Mouse (Mus musculus) myocyte (in vitro differentiated cells): ENCODE data around the gene Zfp296. TPM values are rescaled to one million over a fixed set of nuclear protein-coding genes. Genes with fewer than 3 reads are reported as not detected.
A peak's percentile ranks its signal among the peaks of the same experiment; 100 is the strongest.

Experiments
- H3K27me3 ChIP-seq: one replicate; pipeline ENCODE4 v1.6.1; 2011; ENCODE audit not compliant: control insufficient read depth, insufficient read depth, insufficient read length
- H3K36me3 ChIP-seq: one replicate; pipeline ENCODE4 v1.6.1; 2011; ENCODE audit not compliant: control insufficient read depth, insufficient read depth
- H3K4me2 ChIP-seq: one replicate; pipeline ENCODE4 v1.6.1; 2011; ENCODE audit warnings: low read depth, control low read depth
- H3K4me3 ChIP-seq: one replicate; pipeline ENCODE4 v1.5.1; 2011; ENCODE audit warnings: mild to moderate bottlenecking, control low read depth, moderate library complexity
- H3K79me2 ChIP-seq: one replicate; pipeline ENCODE4 v1.6.1; 2011; ENCODE audit not compliant: control insufficient read depth, insufficient read depth
- H3ac ChIP-seq: one replicate; pipeline ENCODE4 v1.6.1; 2011; ENCODE audit not compliant: control insufficient read depth, insufficient read length
- CEBPB ChIP-seq: IDR thresholded peaks from 2 replicates; pipeline ENCODE4 v1.6.1; 2011; ENCODE audit warnings: mild to moderate bottlenecking, moderate library complexity; ENCODE audit not compliant: poor library complexity, insufficient read depth, severe bottlenecking
- E2F4 ChIP-seq: IDR thresholded peaks from one replicate; pipeline ENCODE4 v1.6.1; 2011; ENCODE audit warnings: mild to moderate bottlenecking, control low read depth, moderate library complexity; ENCODE audit not compliant: insufficient read depth
- MAX ChIP-seq: IDR thresholded peaks from one replicate; pipeline ENCODE4 v1.6.1; 2011; ENCODE audit warnings: low read depth, mild to moderate bottlenecking, control low read depth
- MYOD1 ChIP-seq, 3 experiments: IDR thresholded peaks; one replicate each; pipeline ENCODE4 v1.6.1; 2011; ENCODE audit warnings: control low read depth in 2 of 3, low read depth in 2 of 3, mild to moderate bottlenecking in 2 of 3, moderate library complexity in 1 of 3; ENCODE audit not compliant: insufficient read length in 2 of 3, control insufficient read depth in 1 of 3
- MYOG ChIP-seq, 3 experiments: IDR thresholded peaks; one replicate each; pipeline ENCODE4 v1.6.1; 2011; ENCODE audit warnings: control low read depth in 2 of 3, low read depth in 2 of 3, mild to moderate bottlenecking in 2 of 3; ENCODE audit not compliant: insufficient read length in 2 of 3, control insufficient read depth in 1 of 3, insufficient read depth in 1 of 3
- POLR2A ChIP-seq: IDR thresholded peaks from one replicate; pipeline ENCODE4 v1.6.1; 2011; ENCODE audit warnings: low read depth, mild to moderate bottlenecking, control low read depth, moderate library complexity; ENCODE audit not compliant: insufficient read length
- POLR2AphosphoS2 ChIP-seq: IDR thresholded peaks from one replicate; pipeline ENCODE4 v1.6.1; 2011; ENCODE audit warnings: low read depth, control low read depth; ENCODE audit not compliant: insufficient read length
- REST ChIP-seq: IDR thresholded peaks from one replicate; pipeline ENCODE4 v1.6.1; 2011; ENCODE audit warnings: mild to moderate bottlenecking, control low read depth, moderate library complexity; ENCODE audit not compliant: insufficient read depth, insufficient read length
- SRF ChIP-seq: IDR thresholded peaks from one replicate; pipeline ENCODE4 v1.6.1; 2011; ENCODE audit warnings: low read depth; ENCODE audit not compliant: control insufficient read depth, insufficient read length
- TCF12 ChIP-seq: IDR thresholded peaks from one replicate; pipeline ENCODE4 v1.6.1; 2011; ENCODE audit warnings: mild to moderate bottlenecking, control low read depth; ENCODE audit not compliant: poor library complexity, insufficient read depth, severe bottlenecking
- TCF3 ChIP-seq: IDR thresholded peaks from one replicate; pipeline ENCODE4 v1.6.1; 2011; ENCODE audit warnings: low read depth, control low read depth; ENCODE audit not compliant: insufficient read length
- USF1 ChIP-seq: IDR thresholded peaks from one replicate; pipeline ENCODE4 v1.6.1; 2011; ENCODE audit warnings: low read depth, mild to moderate bottlenecking, control low read depth, moderate library complexity
- polyA plus RNA-seq: library from polyadenylated mRNA; unstranded; fragments of >200 nt; fragmentation: generic; extraction: Trizol; gene quantifications from one replicate; pipeline ENCODE4 v1.2.1, GENCODE M21; 2012; ENCODE audit warnings: missing spikeins

The Zfp296 gene
- polyA plus RNA-seq, 1 experiment: 1.5 TPM

- peak overlapping the region; percentile 30 for H3K4me2 ChIP-seq
- H3K4me3 ChIP-seq: no peak overlapping the region
- no peaks in the 10 kb centered on the region for H3K36me3 ChIP-seq
- no peak overlapping the region for H3ac ChIP-seq
- H3K79me2 ChIP-seq: peaks cover 10% of the 10 kb centered on the region
- no peaks in the 10 kb centered on the region for H3K27me3 ChIP-seq
- TF ChIP-seq MYOG (IDR thresholded peaks at IDR 0.05; ENCODE audit: control insufficient read depth in 1 of 3, insufficient read depth in 1 of 3, insufficient read length in 2 of 3, low read depth in 2 of 3) (peak in 1 of 3 experiments; percentile 68), POLR2AphosphoS2 (no peak), MYOD1 (IDR thresholded peaks at IDR 0.05; ENCODE audit: control insufficient read depth in 1 of 3, insufficient read length in 2 of 3, low read depth in 2 of 3) (peak in 1 of 3 experiments; percentile 61)
Measured at GRCm38 (mm10) chr7:19540771-19541566, 36.1 kb upstream of the Zfp296 start.

- peak overlapping the region; percentile 30 for H3K4me2 ChIP-seq
- H3K4me3 ChIP-seq: no peak overlapping the region
- no peak overlapping the region for H3ac ChIP-seq
- H3K36me3 ChIP-seq: no peaks in the 10 kb centered on the region
- H3K79me2 ChIP-seq: peaks cover 15% of the 10 kb centered on the region
- no peak for TF ChIP-seq POLR2A
- TF ChIP-seq TCF12: no peak
- TF ChIP-seq CEBPB: no peak
- no peak for TF ChIP-seq MAX
- no peak for TF ChIP-seq REST
- TF ChIP-seq SRF: no peak
- TF ChIP-seq POLR2AphosphoS2: no peak
- no peaks in the 10 kb centered on the region for H3K27me3 ChIP-seq
Measured at GRCm38 (mm10) chr7:19541681-19542154, 35.4 kb upstream of the Zfp296 start.

- Histone ChIP-seq H3K27me3 (no peaks in the 10 kb centered on the region), H3K4me3 (no peak overlapping the region), H3K4me2 (no peak overlapping the region), H3K79me2 (peaks cover 20% of the 10 kb centered on the region), H3K36me3 (no peaks in the 10 kb centered on the region), H3ac (no peak overlapping the region)
- TF ChIP-seq SRF: peak; percentile 7
- TF ChIP-seq MYOG (IDR thresholded peaks at IDR 0.05; ENCODE audit: control insufficient read depth in 1 of 3, insufficient read depth in 1 of 3, insufficient read length in 2 of 3, low read depth in 2 of 3): peak in 2 of 3 experiments; percentile 27 to 84
- TF ChIP-seq MYOD1 (IDR thresholded peaks at IDR 0.05; ENCODE audit: control insufficient read depth in 1 of 3, insufficient read length in 2 of 3, low read depth in 2 of 3): peak in 2 of 3 experiments; percentile 19 to 35
- TF ChIP-seq POLR2A: no peak
Measured at GRCm38 (mm10) chr7:19542155-19542691, 34.9 kb upstream of the Zfp296 start.

- TF ChIP-seq USF1 (no peak), E2F4 (no peak), SRF (no peak), POLR2AphosphoS2 (no peak), TCF3 (no peak), POLR2A (no peak), TCF12 (no peak), MAX (no peak), CEBPB (no peak), REST (no peak), MYOD1 (IDR thresholded peaks at IDR 0.05; ENCODE audit: control insufficient read depth in 1 of 3, insufficient read length in 2 of 3, low read depth in 2 of 3) (no peak), MYOG (IDR thresholded peaks at IDR 0.05; ENCODE audit: control insufficient read depth in 1 of 3, insufficient read depth in 1 of 3, insufficient read length in 2 of 3, low read depth in 2 of 3) (no peak)
- Histone ChIP-seq H3K36me3 (no peaks in the 10 kb centered on the region), H3K79me2 (peaks cover 32% of the 10 kb centered on the region), H3K4me3 (no peak overlapping the region), H3ac (no peak overlapping the region), H3K27me3 (no peaks in the 10 kb centered on the region), H3K4me2 (no peak overlapping the region)
Measured at GRCm38 (mm10) chr7:19543584-19543983, 33.5 kb upstream of the Zfp296 start.

- no peaks in the 10 kb centered on the region for H3K27me3 ChIP-seq
- no peak overlapping the region for H3K4me3 ChIP-seq
- no peak for TF ChIP-seq POLR2A
- no peak for TF ChIP-seq USF1
- no peak for TF ChIP-seq MYOG (IDR thresholded peaks at IDR 0.05; ENCODE audit: control insufficient read depth in 1 of 3, insufficient read depth in 1 of 3, insufficient read length in 2 of 3, low read depth in 2 of 3)
- TF ChIP-seq E2F4: no peak
- TF ChIP-seq SRF: no peak
- no peak for TF ChIP-seq MAX
- TF ChIP-seq TCF12: no peak
- TF ChIP-seq TCF3: no peak
- TF ChIP-seq POLR2AphosphoS2: no peak
- no peak for TF ChIP-seq REST
- no peak for TF ChIP-seq MYOD1 (IDR thresholded peaks at IDR 0.05; ENCODE audit: control insufficient read depth in 1 of 3, insufficient read length in 2 of 3, low read depth in 2 of 3)
- TF ChIP-seq CEBPB: no peak
- H3ac ChIP-seq: no peak overlapping the region
- H3K4me2 ChIP-seq: no peak overlapping the region
- no peaks in the 10 kb centered on the region for H3K36me3 ChIP-seq
- H3K79me2 ChIP-seq: peaks cover 46% of the 10 kb centered on the region
Measured at GRCm38 (mm10) chr7:19546007-19546406, 31.1 kb upstream of the Zfp296 start.
